Mouse (Mus musculus): ENCODE results near the gene Myo3b.

Myo3b gene

DNA sequence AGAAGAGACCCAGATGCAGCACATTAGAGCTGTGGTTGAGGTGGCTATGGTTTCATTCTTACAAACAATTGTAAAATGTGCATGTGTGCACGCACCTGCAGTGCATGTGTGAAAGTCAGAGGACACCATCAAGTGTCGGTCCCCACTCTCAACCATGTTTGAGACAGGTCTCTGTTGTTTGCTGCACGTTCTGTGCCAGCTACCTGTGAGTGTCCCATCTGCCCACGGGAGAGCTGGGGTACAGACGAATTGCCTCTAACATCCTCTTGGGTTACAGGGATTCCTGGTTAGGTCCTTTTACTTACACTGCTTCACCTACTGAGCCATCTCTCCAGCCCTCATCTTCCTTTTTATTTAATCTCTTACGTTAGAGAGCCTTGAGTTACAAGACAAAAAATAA is 330.5 kb downstream of the Myo3b start:
- DNase-seq (ENCODE audit: low read depth) = no peak

DNA sequence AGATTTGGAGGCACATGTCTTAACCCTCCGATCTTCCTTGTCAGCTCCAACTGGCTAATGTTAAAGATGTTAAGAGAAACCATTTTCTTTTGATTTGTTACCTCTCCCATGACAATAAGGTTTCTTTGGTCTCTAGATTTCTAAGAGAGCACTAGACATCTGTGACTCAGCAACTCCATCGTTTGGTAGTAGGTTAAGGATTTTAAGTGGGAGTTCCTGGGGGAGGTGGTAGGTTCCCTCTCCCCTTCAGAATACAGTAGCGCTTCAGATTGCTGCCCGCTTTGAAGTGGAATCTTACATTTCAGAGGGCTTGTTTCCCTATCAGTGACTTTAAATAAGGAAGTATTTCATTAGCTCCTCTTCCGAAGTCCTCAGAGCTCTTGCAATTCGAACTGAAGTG is 340.4 kb downstream of the Myo3b start:
- DNase-seq (ENCODE audit: low read depth) = no peak

DNA sequence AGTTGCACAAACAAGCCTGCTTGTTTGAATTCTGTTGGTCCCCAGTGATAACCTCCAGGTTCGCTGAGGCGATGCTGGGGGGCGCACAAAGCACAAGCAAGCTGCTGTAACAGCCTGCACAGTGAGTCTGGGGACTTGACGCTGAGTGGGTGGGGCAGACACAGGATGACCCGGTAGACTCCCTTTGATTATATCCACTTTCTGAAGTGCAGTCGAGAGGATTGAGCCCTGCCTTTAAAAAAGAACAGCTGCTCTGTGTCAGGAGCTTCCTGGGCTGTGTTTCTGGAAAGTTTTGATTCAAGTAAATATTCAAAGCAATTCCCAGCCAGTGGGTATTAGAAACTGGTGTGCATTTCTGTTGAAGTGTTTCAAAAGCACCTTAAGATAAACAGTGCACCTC is 341.0 kb downstream of the Myo3b start:
- no peak for DNase-seq (ENCODE audit: low read depth)

DNA sequence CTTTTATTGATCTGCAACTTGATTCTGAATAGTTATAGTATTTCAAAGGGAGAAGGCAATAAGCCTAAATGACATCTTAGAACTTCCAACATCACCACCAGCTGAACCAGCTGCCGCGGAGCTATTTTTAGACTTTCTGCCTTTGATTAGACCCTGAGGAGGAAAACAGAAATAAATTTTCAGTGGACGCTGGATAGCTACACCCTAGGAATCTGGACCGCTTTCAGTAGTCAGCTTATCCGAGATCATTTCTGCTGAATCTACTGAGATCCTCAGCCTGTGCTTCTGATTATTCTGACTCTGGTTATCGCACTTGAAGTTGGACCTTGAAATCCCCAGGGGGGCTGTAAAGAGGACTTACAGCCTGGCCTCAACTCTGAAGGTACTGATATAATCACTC is 349.7 kb downstream of the Myo3b start:
- no peak for DNase-seq (ENCODE audit: low read depth)

DNA sequence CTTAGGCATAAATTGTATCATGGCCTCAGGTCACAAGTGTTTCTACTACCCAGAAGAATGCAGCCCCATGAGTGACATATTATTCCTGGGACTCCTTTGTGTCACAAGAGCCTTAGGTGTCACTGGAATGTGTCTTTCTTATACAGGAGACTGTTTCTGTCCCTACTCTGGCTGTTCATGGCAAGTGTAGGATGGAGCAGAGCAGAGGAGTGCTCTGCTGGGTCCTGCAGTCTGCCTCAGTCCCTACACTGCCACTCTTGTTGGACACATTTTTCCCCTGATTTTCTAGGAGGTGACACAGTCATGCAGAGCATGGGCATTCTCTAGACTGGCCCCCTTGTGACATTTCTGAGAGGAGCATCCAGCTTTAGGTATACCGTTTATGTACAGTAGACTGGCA is 350.2 kb downstream of the Myo3b start:
- no peak for DNase-seq (ENCODE audit: low read depth)

DNA sequence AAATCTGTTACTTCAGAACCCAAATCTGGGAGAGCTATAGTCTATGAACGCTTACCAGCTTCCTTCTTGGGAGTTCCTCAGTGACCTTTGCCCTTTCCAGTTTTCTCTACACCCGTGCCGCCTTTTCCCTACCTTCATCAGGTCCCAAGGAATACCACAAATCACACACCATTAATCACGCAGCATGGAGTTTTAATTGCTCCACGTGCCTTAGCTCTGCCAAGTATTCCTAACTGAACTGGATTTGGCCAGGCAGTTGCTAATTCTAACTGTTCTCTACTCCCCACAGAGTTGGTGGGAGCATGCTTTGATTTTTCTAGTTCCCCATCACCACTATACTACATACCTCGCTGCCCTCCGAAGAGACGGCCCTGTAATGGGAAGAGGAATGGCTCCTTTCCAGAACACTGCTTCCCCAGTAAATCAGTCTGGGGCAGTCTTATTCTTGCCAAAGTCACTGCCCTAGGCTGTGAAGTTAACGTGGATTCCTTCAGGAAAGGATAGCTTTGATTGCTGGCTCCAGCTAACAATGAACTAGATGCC is 358.9 kb downstream of the Myo3b start:
- no peak for DNase-seq (ENCODE audit: low read depth)

DNA sequence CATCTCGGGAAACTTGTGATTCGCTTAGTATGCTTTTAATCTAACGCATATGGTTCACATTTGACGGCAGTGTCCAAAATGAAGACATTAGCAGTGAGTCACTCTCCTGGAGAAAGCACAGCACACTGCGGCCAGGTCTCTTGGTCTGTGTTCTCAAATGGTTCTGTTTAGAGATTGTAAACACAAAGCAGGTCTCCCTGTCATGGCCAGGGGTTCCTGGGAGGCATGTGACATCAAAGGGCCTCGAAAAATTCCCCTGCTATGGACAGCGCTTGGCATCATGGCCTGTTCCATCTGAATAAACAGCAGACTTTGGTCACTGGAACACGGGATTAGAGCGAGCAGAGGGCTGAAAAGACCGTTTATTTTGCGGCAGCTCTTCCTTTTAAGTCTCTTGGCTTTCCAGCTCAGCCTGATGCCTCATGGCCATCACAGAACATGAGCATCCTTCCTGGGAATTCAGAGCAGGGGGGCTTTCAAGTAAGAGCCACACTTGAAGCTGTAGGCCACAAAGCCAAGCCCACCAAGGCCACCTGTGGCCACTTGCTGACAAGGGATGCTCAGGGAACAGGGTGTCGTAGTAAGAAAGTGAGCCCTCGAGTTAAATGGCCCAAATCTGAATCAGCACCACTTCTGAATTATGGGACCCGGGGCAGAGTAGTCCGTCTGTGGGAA is 360.7 kb downstream of the Myo3b start:
- DNase-seq (ENCODE audit: low read depth) = peak; percentile 76

DNA sequence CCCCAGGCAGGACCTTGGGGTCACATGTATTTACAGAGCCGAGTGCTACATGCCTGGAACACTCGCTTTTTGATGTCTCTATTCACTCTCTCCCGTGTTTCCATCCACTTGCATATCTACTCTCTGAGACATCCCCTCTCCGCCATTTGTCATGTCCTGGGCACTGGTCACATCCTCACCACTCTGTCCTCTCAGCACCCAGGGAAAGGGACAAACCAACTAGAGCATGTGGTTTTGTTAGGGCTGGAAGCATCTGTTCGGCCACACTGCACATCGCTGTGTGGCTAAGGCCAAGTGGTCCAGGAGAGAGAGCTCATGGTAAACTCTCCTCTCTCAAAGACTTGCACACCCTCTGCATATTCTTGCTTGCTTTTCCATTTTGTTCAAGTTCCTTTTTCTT is 361.4 kb downstream of the Myo3b start:
- no peak for DNase-seq (ENCODE audit: low read depth)

DNA sequence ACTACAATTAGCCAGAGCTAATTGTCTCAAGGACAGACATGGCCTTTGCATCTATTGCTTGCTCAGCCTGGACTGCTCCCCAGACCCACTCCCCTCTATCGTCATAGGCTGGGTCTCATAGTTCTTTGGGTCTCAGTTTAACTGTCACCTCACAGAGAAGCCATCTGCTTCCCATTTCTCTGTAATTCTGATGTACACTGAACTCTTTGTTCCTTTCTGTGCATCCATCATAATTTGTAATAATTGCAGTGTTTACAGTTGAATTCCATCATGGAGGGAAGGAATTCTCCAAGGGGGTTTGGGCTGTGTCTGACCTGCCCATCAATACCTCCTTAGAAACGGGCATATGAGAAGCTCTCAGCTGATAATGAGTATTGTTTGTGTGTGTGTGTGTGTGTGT is 365.4 kb downstream of the Myo3b start:
- no peak for DNase-seq (ENCODE audit: low read depth)

DNA sequence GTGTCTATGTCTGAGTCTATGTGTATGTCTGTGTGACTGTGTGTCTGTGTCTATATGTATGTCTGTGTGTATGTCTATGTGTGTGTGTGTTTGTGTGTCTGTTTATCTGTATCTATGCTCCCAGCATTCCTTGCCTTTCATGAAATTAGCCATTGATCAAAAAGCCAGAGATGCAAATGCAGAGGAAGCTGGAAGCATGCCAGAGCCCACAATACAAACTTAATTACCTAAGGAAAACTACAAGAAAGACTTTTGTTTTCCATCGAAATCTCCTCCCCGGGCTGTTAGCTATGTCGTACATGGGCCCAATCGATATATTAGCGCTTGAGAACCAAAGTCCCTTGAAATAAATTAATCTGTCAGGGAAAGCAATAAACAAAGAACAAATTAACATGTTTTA is 367.9 kb downstream of the Myo3b start:
- DNase-seq (ENCODE audit: low read depth) = no peak

DNA sequence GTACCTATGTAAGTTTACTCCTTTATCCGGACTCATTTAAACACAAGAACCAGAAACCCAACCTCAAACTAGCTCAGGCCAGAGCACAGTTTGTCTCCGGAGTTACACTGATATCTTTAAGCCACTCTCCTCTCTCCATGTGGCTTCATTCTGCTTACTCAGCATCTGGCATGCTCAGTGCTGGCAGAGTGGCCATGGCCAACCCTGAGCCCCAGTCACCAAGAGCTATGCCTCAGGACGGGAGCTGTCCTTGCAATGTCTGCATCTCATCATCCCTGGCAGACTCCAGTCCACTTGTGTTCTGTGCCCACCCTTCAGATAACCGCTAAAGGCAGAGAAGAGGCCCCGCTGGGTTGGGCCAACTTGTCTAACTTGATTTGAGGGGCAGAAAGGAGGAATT is 368.8 kb downstream of the Myo3b start:
- DNase-seq (ENCODE audit: low read depth) = no peak

DNA sequence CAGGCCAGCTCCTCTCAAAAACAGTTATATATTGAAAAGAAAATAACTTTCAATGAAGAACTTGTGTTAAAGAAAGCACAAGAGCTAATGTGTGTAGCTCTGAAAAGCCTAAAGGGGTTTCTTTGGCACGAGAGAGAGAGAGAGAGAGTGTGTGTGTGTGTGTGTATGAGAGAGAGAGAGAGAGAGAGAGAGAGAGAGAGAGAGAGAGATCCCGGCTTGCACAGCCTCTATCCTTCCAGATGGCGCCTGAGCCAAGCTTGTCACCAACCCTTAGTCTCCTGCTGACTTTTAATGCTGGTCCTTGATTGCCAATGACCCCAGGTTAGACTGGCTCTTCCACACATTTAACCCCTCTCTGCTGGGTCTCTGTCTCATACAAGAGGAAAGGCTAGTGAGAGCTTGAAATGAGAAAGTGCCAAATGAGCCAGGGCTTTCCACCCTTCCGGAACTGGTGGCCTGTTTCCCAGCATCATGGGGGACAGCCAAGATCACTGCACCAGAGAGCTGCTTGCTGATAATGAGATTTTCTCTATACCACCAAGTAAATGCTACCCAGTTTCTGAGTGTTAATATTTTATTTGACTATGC is 371.5 kb downstream of the Myo3b start:
- DNase-seq (ENCODE audit: low read depth) = no peak

DNA sequence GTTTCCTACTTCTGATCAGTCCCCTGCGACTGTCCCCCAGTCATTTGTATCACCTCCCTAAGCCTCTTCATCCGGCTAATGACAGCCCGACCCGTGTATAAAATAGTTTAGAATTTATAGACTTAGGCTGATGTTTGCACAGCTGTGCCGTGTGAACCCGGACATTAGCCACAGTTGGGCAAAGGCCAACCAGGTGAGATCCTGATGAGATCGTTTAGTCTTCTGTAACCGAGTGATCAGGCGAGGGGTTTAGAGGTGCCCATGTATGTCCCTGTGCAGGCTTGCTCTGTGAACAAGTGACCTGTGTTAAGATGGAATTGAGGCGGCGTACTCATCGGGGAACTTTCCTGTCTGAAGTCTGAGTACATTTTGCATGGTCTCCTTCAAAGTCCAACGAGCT is 373.4 kb downstream of the Myo3b start:
- no peak for DNase-seq (ENCODE audit: low read depth)

DNA sequence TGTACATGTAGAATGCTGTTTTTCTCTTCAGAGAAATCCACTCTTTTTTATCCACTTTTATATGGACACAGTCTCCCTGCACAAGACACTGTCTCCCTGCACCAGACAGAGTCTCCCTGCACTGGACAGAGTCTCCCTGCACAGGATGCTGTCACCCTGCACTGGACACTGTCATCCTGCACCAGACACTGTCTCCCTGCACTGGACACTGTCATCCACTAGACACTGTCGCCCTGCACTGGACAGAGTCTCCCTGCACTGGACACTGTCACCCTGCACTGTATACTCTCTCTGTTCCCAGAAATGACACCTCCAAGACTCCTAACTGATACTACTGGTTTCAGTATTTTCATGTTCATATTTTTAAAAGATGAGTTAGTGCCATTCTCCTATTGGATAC is 375.5 kb downstream of the Myo3b start:
- no peak for DNase-seq (ENCODE audit: low read depth)

DNA sequence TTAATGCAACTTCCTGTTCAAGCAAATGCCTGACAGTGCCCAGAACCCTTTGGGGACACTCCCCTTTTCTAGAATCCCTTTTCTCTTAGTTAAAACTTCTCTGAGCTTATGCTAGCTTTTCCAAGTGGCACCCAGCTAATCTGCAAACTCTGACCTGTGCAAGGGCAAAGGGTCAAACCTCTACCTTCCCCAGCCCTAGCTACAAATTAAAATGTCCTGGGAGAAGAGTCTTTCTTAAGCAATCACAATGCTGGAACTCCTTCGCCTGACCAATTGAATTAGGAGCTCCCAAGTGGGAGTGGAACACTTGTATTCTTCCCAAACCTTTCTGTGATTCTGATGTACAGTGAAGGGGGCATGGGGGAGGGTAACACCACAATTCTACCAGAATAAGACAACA is 376.6 kb downstream of the Myo3b start:
- no peak for DNase-seq (ENCODE audit: low read depth)

DNA sequence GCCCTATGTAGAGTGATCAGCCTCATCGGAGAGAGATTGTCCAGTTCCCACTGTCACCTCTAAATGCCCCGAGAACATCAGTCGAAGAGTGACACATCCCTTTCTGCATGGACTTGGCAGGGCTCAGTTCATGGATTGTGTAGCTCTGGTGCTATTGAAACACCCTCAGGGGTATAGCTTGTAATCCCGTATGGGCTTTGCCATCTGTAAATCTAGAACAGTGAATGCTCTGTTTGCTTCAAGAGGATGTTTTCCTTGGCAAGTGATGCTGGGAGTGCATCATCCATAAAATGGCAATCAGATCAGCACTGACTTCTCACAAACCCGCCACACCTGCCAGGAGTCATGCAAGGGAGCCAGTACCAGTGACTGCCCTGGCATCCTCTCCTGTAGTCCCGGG is 380.4 kb downstream of the Myo3b start:
- no peak for DNase-seq (ENCODE audit: low read depth)

DNA sequence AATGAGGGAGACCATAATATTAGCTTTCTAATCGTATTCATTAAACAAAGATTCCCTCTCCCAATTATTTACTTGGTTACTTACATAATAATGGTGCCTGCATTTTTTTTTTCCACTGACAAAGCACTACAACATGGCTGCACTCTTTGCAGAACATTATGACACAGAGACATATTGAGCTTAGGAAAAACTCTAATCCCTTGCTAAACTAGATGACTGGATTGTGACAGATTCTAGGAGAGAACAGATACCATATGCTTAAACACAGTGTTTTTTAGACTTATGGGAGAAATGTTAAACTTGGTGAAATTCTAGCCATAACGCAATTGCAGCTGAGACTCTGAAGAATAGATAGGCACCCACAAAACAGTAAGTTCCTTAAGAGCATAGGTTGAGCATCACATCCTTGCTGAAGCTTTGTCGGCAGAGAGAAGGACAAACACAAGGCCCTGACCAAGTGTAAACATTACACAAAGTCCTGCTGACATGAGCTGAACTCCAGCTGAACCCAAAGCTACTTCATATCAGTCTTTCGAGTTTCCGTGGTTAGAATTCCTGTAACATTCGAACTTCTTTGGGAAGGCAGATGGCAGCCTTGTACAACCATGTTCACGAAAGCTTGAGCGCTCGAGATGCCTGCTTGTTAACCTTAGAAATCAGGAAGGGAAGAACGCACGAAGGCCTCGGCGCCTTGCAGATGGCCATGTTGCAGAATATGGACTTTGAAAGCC is 382.4 kb downstream of the Myo3b start:
- DNase-seq (ENCODE audit: low read depth) = no peak

DNA sequence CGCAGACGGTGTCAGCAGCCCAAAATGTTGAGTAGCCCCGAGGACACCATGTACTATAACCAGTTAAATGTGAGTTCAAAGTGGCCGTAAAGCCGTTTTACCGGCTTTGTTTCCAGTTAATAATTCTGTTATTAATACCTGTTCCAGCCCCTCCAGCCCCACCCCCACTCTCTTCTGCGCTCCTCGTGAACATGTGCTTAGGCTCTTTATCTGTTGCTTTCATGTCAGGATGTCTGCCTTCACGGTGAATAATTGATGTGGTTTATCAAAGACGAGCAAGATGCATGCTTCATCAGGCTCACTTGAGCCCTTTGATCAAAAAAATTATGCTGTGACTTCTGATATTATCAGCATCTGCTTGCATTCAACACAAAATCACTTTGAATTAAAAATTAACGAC is 386.7 kb downstream of the Myo3b start:
- DNase-seq (ENCODE audit: low read depth) = no peak

DNA sequence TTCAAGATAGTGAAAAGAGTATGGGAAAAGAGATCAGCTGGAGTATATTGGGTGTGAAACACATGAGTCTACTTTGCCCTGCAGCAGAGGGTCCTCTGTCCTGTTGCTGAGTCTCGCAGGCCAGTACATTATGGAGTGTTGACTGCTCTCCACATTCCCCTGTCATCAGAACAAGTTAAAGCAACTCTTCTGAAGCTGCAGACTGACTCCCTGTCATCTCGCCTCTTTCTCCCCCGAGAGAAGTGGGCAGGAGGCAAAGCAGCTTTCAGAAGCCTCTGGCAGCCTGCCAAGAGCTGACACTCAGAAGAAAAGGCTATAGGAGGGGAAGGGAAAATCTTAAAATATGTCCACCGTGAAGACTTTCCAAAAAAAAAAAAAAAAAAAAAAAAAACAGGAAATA is 404.1 kb downstream of the Myo3b start:
- DNase-seq (ENCODE audit: low read depth) = peak; percentile 17

DNA sequence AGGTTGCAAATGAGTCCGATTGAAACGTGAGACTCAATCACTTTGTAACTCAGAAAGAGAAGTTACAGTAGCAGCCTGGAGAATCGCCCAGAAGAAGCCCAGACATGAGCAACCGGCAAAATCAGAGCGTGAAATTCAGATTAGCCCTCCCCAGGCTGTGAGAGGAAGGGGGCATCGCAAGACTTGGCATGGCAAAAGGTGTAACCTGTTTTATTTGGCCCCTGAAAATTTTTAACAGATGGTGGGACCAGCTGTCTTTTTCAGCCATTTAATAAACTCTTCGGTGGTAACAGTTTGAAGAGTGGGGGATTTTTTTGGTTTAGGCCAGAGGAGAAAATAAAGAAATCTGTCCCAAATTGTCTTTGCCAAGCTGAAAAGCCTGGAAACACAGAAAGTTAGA is 405.2 kb downstream of the Myo3b start:
- DNase-seq (ENCODE audit: low read depth) = no peak

DNA sequence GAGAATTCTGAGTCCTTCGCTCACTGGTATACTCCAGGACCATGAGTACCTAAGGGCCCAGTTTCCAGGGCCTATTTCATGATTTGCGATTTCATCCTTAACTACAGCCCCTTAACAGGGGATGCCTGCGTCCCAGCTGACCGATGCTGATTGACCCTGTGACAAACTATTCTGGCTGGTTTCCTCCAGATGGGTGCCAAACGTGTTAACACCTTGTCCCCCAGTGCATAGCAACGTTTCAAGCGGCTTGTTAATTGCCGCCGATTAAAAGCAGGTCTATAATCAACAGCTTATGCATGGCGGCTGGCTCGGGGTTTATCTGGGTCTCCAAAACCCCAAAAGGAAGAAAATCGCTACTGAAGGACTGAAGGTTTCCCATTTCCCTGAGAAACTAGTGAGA is 417.3 kb downstream of the Myo3b start:
- no peak for DNase-seq (ENCODE audit: low read depth)

DNA sequence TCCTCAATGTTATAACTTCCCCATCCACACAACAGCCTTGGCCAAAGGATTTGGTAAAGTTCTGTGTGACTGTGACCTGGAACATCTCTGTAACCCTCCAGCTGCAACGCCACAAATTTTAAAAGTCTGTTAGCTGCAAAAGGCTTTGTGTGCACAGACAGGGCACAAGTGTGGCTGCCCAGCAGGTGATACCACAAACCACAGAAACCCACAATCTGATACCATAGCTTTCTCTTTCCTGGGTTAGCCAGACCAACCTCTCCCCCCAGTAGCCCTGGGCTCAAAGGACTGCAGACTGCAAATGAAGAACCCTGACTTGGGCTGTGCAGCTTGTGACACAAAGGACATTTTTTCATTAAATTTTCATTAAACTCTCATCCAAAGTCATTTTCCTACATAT is 424.7 kb downstream of the Myo3b start:
- no peak for DNase-seq (ENCODE audit: low read depth)

DNA sequence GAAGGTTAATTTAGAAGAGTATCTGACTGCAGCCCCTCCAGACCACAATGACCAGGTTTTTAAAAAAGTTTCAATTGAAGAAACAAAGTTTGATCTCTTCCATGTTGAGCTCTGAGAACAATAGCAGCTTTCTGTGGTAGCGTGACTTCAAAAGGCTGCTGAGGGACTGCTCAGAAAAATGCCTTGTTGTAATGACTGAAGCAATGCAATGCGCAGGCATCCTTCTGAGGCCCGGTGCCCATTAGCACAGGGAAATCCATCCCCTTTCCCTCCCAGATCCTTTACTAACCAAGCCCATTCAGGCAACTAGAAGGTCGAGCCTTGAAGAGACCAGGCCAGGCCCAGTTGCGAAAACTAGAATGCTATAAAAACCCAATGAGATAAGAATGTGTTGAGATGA is 432.2 kb downstream of the Myo3b start:
- no peak for DNase-seq (ENCODE audit: low read depth)

Measured in NIH3T3 (cell line).